12 mouse cellular contexts compared by ENCODE assay signal in the genomic region with DNA sequence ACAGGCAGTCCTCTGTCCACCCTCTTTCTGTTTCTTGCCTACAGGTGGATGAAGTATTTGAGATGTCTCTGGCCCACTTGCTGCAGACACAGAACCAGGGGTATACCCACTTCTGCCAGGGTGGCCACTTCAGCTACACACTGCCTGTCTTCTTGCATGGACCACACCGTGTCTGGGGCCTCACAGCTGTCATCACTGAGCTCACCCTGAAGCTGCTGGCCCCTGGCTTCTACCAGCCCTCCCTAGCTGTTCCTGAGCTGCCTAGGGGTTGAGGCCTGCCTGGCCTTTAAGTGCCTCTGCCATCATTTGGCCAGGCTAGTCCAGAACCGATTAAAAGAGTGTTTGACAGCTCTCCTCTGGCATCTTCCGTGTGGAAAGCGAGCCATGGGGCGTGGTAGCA. TPM values are rescaled to one million over a fixed set of nuclear protein-coding genes. Genes with fewer than 3 reads are reported as not detected.
DNase-seq lines count a peak whose midpoint lies in the region; ATAC-seq and TF ChIP-seq lines count a peak whose summit lies in the region.
"Had no signal": no experiment of that assay in that cellular context is flagged by ENCODE, and none has a peak within 500 bp of the region (broad histone marks: within the 10 kb centered on the region; RNA-seq: fewer than 3 reads in every experiment).

No protein-coding gene starts in this region.

- no peaks in the 10 kb centered on the region for H3K36me3 ChIP-seq in heart, adult 2 months (ENCODE audit: control insufficient read depth, insufficient read depth, low read length)
- peaks cover 16% of the 10 kb centered on the region for H3K36me3 ChIP-seq in midbrain, embryonic 10.5 days
- H3K36me3 ChIP-seq in midbrain, postnatal 0 days (ENCODE audit: insufficient read depth, low read length): peaks cover 10% of the 10 kb centered on the region
- peaks cover 18% of the 10 kb centered on the region for H3K36me3 ChIP-seq in liver, embryonic 13.5 days
- no peaks in the 10 kb centered on the region for H3K36me3 ChIP-seq in stomach, embryonic 16.5 days (ENCODE audit: control insufficient read depth, insufficient read depth, low read length)

- peaks cover 8% of the 10 kb centered on the region for H3K4me1 ChIP-seq in heart, adult 2 months (ENCODE audit: control insufficient read depth, insufficient read depth, low read length)
- H3K4me1 ChIP-seq in midbrain, embryonic 10.5 days: peaks cover 32% of the 10 kb centered on the region
- H3K4me1 ChIP-seq in midbrain, postnatal 0 days (ENCODE audit: insufficient read depth, low read length): peaks cover 7% of the 10 kb centered on the region; the same call in 1 of the 2 replicates
- peaks cover 38% of the 10 kb centered on the region for H3K4me1 ChIP-seq in liver, embryonic 13.5 days (replicated peaks)
- peaks cover 16% of the 10 kb centered on the region for H3K4me1 ChIP-seq in stomach, embryonic 16.5 days (ENCODE audit: control insufficient read depth, insufficient read depth, low read length)

- H3K9ac ChIP-seq in heart, adult 2 months (ENCODE audit: low read depth, low read length): no peak overlapping the region
- H3K9ac ChIP-seq in midbrain, postnatal 0 days (replicated peaks; ENCODE audit: low read length, poor library complexity, severe bottlenecking): no peak overlapping the region
- peak overlapping the region; percentile 84; the same call in 1 of the 2 replicates for H3K9ac ChIP-seq in liver, embryonic 13.5 days
- H3K9ac ChIP-seq in stomach, embryonic 16.5 days (ENCODE audit: low read length): peak overlapping the region; percentile 43; the same call in 1 of the 2 replicates

- H3K27me3 ChIP-seq in heart, adult 2 months (ENCODE audit: control insufficient read depth, insufficient read depth, low read length): no peaks in the 10 kb centered on the region
- peaks cover 14% of the 10 kb centered on the region for H3K27me3 ChIP-seq in midbrain, embryonic 10.5 days (ENCODE audit: low read depth, poor library complexity, severe bottlenecking)
- H3K27me3 ChIP-seq in midbrain, postnatal 0 days (ENCODE audit: insufficient read depth, low read length): no peaks in the 10 kb centered on the region
- no peaks in the 10 kb centered on the region for H3K27me3 ChIP-seq in liver, embryonic 13.5 days
- no peaks in the 10 kb centered on the region for H3K27me3 ChIP-seq in stomach, embryonic 16.5 days (ENCODE audit: control insufficient read depth, insufficient read depth, low read length)

- no peak for DNase-seq in heart, adult 2 months
- DNase-seq in heart, postnatal 36 days: no peak
- no peak for DNase-seq in midbrain, embryonic 10.5 days (ENCODE audit: low spot score)
- no peak for DNase-seq in midbrain, postnatal 0 days (ENCODE audit: low spot score)
- no peak for DNase-seq in liver, embryonic 13.5 days
- no peak for DNase-seq in right cerebral cortex, postnatal 36 days (ENCODE audit: low spot score in 2 of 2)
- no peak for DNase-seq in gastrocnemius, postnatal 10 days
- DNase-seq: right cerebral cortex, postnatal 14 days; thymus, postnatal 14 days had no signal

- WGBS in heart, adult 2 months: 69% methylated on average over 5 of the region's 5 CpGs
- WGBS in midbrain, embryonic 10.5 days: 90% methylated on average over 5 of the region's 5 CpGs
- 90% methylated on average over 5 of the region's 5 CpGs for WGBS in midbrain, postnatal 0 days
- 82% methylated on average over 5 of the region's 5 CpGs for WGBS in liver, embryonic 13.5 days (ENCODE audit: insufficient replicate concordance)
- 77% methylated on average over 5 of the region's 5 CpGs for WGBS in stomach, embryonic 16.5 days

- no peak for TF ChIP-seq CTCF in heart, adult 2 months (IDR thresholded peaks at IDR 0.05)
- TF ChIP-seq CTCF in midbrain, postnatal 0 days (IDR thresholded peaks at IDR 0.05): no peak

- H3K79me2 ChIP-seq in heart, adult 2 months (replicated peaks; ENCODE audit: control insufficient read depth, insufficient read depth, low read length): no peaks in the 10 kb centered on the region

- peak overlapping the region; percentile 55 for H3K27ac ChIP-seq in heart, adult 2 months
- H3K27ac ChIP-seq in midbrain, embryonic 10.5 days (replicated peaks): no peak overlapping the region; the same call in 1 of the 2 replicates
- H3K27ac ChIP-seq in midbrain, postnatal 0 days (ENCODE audit: low read depth, low read length): no peak overlapping the region
- no peak overlapping the region for H3K27ac ChIP-seq in liver, embryonic 13.5 days
- no peak overlapping the region for H3K27ac ChIP-seq in stomach, embryonic 16.5 days (ENCODE audit: low read length)

- TF ChIP-seq EP300 in heart, adult 2 months (IDR thresholded peaks at IDR 0.05; ENCODE audit: insufficient read depth, low read depth, low read length): no peak

- no peak overlapping the region for H3K4me3 ChIP-seq in heart, adult 2 months
- peak overlapping the region; percentile 86; the same call in 1 of the 2 replicates for H3K4me3 ChIP-seq in midbrain, embryonic 10.5 days
- no peak overlapping the region for H3K4me3 ChIP-seq in midbrain, postnatal 0 days (ENCODE audit: low read depth, low read length)
- no peak overlapping the region for H3K4me3 ChIP-seq in liver, embryonic 13.5 days (replicated peaks)
- no peak overlapping the region for H3K4me3 ChIP-seq in stomach, embryonic 16.5 days (replicated peaks; ENCODE audit: low read length)

- no peak for ATAC-seq in midbrain, postnatal 0 days (ENCODE audit: low FRiP score)
- ATAC-seq in liver, embryonic 13.5 days (ENCODE audit: low read depth): no peak
- ATAC-seq in stomach, embryonic 16.5 days (ENCODE audit: insufficient read depth, low FRiP score): no peak

- no peak for TF ChIP-seq POLR2A in heart, adult 2 months (IDR thresholded peaks at IDR 0.05; ENCODE audit: insufficient read depth, low read depth, low read length)

- intact Hi-C loops in heart, adult 2 months (cut with DNase I): no loop called here
- intact Hi-C loops in heart, postnatal 36 days (cut with DNase I): loop anchor here (1.0 kb wide), 1 partner anchor 10 kb away; no protein-coding TSS in a partner anchor

- no peaks in the 10 kb centered on the region for H3K9me3 ChIP-seq in midbrain, embryonic 10.5 days (replicated peaks)
- H3K9me3 ChIP-seq in midbrain, postnatal 0 days (ENCODE audit: low read length): no peaks in the 10 kb centered on the region
- no peaks in the 10 kb centered on the region for H3K9me3 ChIP-seq in liver, embryonic 13.5 days (replicated peaks)
- H3K9me3 ChIP-seq in stomach, embryonic 16.5 days (replicated peaks; ENCODE audit: control insufficient read depth, low read length): no peaks in the 10 kb centered on the region

- no peak overlapping the region for H3K4me2 ChIP-seq in midbrain, postnatal 0 days (ENCODE audit: low read depth, low read length, poor library complexity, severe bottlenecking)
- H3K4me2 ChIP-seq in liver, embryonic 13.5 days: peak overlapping the region; percentile 90
- H3K4me2 ChIP-seq in stomach, embryonic 16.5 days (ENCODE audit: low read depth, low read length): no peak overlapping the region

RNA-seq across cellular contexts. Expression of gene Gm49405, which starts 1.3 kb away (rescaled TPM):
- total RNA-seq in heart, adult 2 months (2021): 1 to 10 TPM; 1.0 to 1.7 TPM
- polyA plus RNA-seq in heart, adult 2 months (2012; rRNA removed): 11.0 TPM in 2 replicates
- 1 to 10 TPM; 1.3 to 1.4 TPM for total RNA-seq in heart, postnatal 36 days (2021)
- 2.4 and 2.8 TPM in 2 replicates for polyA plus RNA-seq in midbrain, embryonic 10.5 days (2016; fragmentation: Nextera tagmentation; extraction: Ambion mirVana)
- total RNA-seq in midbrain, postnatal 0 days (2014; rRNA removed): 3.5 and 4.0 TPM in 2 replicates
- polyA plus RNA-seq in midbrain, postnatal 0 days (2015; fragmentation: Nextera tagmentation; extraction: Ambion mirVana): 2.7 and 3.0 TPM in 2 replicates
- polyA plus RNA-seq in liver, embryonic 13.5 days (2015; fragmentation: Nextera tagmentation; extraction: Ambion mirVana): 0.55 and 0.59 TPM in 2 replicates
- 2.8 and 3.4 TPM in 2 replicates for polyA plus RNA-seq in stomach, embryonic 16.5 days (2015; fragmentation: Nextera tagmentation; extraction: Ambion mirVana)
- total RNA-seq in gastrocnemius, postnatal 10 days (2021): under 1 TPM; 0.23 to 0.47 TPM

RNA-seq across cellular contexts. Expression of gene Doc2g, which starts 1.4 kb away (rescaled TPM):
- 100 to 1,000 TPM; 193 to 236 TPM for total RNA-seq in heart, adult 2 months (2021)
- 432 and 597 TPM in 2 replicates for polyA plus RNA-seq in heart, adult 2 months (2012; rRNA removed)
- total RNA-seq in heart, postnatal 36 days (2021): 100 to 1,000 TPM; 174 to 196 TPM
- 2.2 and 3.5 TPM in 2 replicates for polyA plus RNA-seq in midbrain, embryonic 10.5 days (2016; fragmentation: Nextera tagmentation; extraction: Ambion mirVana)
- total RNA-seq in midbrain, postnatal 0 days (2014; rRNA removed): 8.8 and 13.4 TPM in 2 replicates
- 5.4 and 5.5 TPM in 2 replicates for polyA plus RNA-seq in midbrain, postnatal 0 days (2015; fragmentation: Nextera tagmentation; extraction: Ambion mirVana)
- 0.80 and 0.82 TPM in 2 replicates for polyA plus RNA-seq in liver, embryonic 13.5 days (2015; fragmentation: Nextera tagmentation; extraction: Ambion mirVana)
- polyA plus RNA-seq in stomach, embryonic 16.5 days (2015; fragmentation: Nextera tagmentation; extraction: Ambion mirVana): 3.8 and 4.8 TPM in 2 replicates
- total RNA-seq in gastrocnemius, postnatal 10 days (2021): 1 to 10 TPM in 1 of 2 experiments, under 1 TPM in 1; 0.66 to 1.2 TPM

RNA-seq across cellular contexts. Expression of gene Nudt8, which starts 1.4 kb away (rescaled TPM):
- 100 to 1,000 TPM; 136 to 149 TPM for total RNA-seq in heart, adult 2 months (2021)
- polyA plus RNA-seq in heart, adult 2 months (2012; rRNA removed): 46.4 and 61.9 TPM in 2 replicates
- total RNA-seq in heart, postnatal 36 days (2021): 100 to 1,000 TPM; 126 to 140 TPM
- polyA plus RNA-seq in midbrain, embryonic 10.5 days (2016; fragmentation: Nextera tagmentation; extraction: Ambion mirVana): 20.2 and 21.5 TPM in 2 replicates
- 18.5 and 22.1 TPM in 2 replicates for total RNA-seq in midbrain, postnatal 0 days (2014; rRNA removed)
- polyA plus RNA-seq in midbrain, postnatal 0 days (2015; fragmentation: Nextera tagmentation; extraction: Ambion mirVana): 26.2 and 33.2 TPM in 2 replicates
- polyA plus RNA-seq in liver, embryonic 13.5 days (2015; fragmentation: Nextera tagmentation; extraction: Ambion mirVana): 13.8 and 15.9 TPM in 2 replicates
- 30.5 and 31.3 TPM in 2 replicates for polyA plus RNA-seq in stomach, embryonic 16.5 days (2015; fragmentation: Nextera tagmentation; extraction: Ambion mirVana)
- total RNA-seq in gastrocnemius, postnatal 10 days (2021): 10 to 100 TPM; 18.3 to 20.2 TPM

RNA-seq across cellular contexts. Expression of gene Tbx10, which starts 9.2 kb away (rescaled TPM):
- not detected for total RNA-seq in heart, adult 2 months (2021)
- 0.14 TPM in 1 of 2 replicates, not detected in the other for polyA plus RNA-seq in heart, adult 2 months (2012; rRNA removed)
- total RNA-seq in heart, postnatal 36 days (2021): not detected
- not detected in 2 replicates for polyA plus RNA-seq in midbrain, embryonic 10.5 days (2016; fragmentation: Nextera tagmentation; extraction: Ambion mirVana)
- total RNA-seq in midbrain, postnatal 0 days (2014; rRNA removed): not detected in 2 replicates
- polyA plus RNA-seq in midbrain, postnatal 0 days (2015; fragmentation: Nextera tagmentation; extraction: Ambion mirVana): not detected in 2 replicates
- 0.47 and 0.54 TPM in 2 replicates for polyA plus RNA-seq in liver, embryonic 13.5 days (2015; fragmentation: Nextera tagmentation; extraction: Ambion mirVana)
- polyA plus RNA-seq in stomach, embryonic 16.5 days (2015; fragmentation: Nextera tagmentation; extraction: Ambion mirVana): 0.17 TPM in 1 of 2 replicates, not detected in the other
- total RNA-seq in gastrocnemius, postnatal 10 days (2021): not detected
- total RNA-seq: left cerebral cortex, postnatal 14 days had no signal
- polyA plus RNA-seq: erythroblast, embryonic 14.5 days had no signal

RNA-seq across cellular contexts. Expression of gene Ndufv1, which starts 10.9 kb away (rescaled TPM):
- total RNA-seq in heart, adult 2 months (2021): 1,000 to 10,000 TPM; 1,031 to 1,231 TPM
- polyA plus RNA-seq in heart, adult 2 months (2012; rRNA removed): 1,078 and 1,145 TPM in 2 replicates
- 1,000 to 10,000 TPM; 1,111 to 1,164 TPM for total RNA-seq in heart, postnatal 36 days (2021)
- polyA plus RNA-seq in midbrain, embryonic 10.5 days (2016; fragmentation: Nextera tagmentation; extraction: Ambion mirVana): 188 and 207 TPM in 2 replicates
- total RNA-seq in midbrain, postnatal 0 days (2014; rRNA removed): 137 and 237 TPM in 2 replicates
- 271 and 281 TPM in 2 replicates for polyA plus RNA-seq in midbrain, postnatal 0 days (2015; fragmentation: Nextera tagmentation; extraction: Ambion mirVana)
- 171 and 174 TPM in 2 replicates for polyA plus RNA-seq in liver, embryonic 13.5 days (2015; fragmentation: Nextera tagmentation; extraction: Ambion mirVana)
- polyA plus RNA-seq in stomach, embryonic 16.5 days (2015; fragmentation: Nextera tagmentation; extraction: Ambion mirVana): 222 and 223 TPM in 2 replicates
- 100 to 1,000 TPM; 297 to 355 TPM for total RNA-seq in gastrocnemius, postnatal 10 days (2021)

Comparison
In these comparisons a context has a peak if more than half of its experiments do, and no peak if none do; other contexts are left out.
1. H3K9ac ChIP-seq: peak in liver, embryonic 13.5 days (single experiment) and stomach, embryonic 16.5 days (single experiment); none in heart, adult 2 months (single experiment) and midbrain, postnatal 0 days (single experiment).
2. RNA of gene Doc2g, which starts 1.4 kb away (polyA plus RNA-seq): 432 to 597 TPM in heart, adult 2 months; 5.4 to 5.5 TPM in midbrain, postnatal 0 days, 3.8 to 4.8 TPM in stomach, embryonic 16.5 days, 2.2 to 3.5 TPM in midbrain, embryonic 10.5 days and 0.80 to 0.82 TPM in liver, embryonic 13.5 days; every median in the first group is over 10 times any median in the second.